Mouse (Mus musculus) myocyte (in vitro differentiated cells): Measurements from ENCODE around the gene Kif6. TPM values are rescaled to one million over a fixed set of nuclear protein-coding genes. Genes with fewer than 3 reads are reported as not detected.

Experiments used
- H3K27me3 ChIP-seq: one replicate; pipeline ENCODE4 v1.6.1; 2011; ENCODE audit not compliant: control insufficient read depth, insufficient read depth, insufficient read length
- H3K36me3 ChIP-seq: one replicate; pipeline ENCODE4 v1.6.1; 2011; ENCODE audit not compliant: control insufficient read depth, insufficient read depth
- H3K4me2 ChIP-seq: one replicate; pipeline ENCODE4 v1.6.1; 2011; ENCODE audit warnings: low read depth, control low read depth
- H3K4me3 ChIP-seq: one replicate; pipeline ENCODE4 v1.5.1; 2011; ENCODE audit warnings: mild to moderate bottlenecking, control low read depth, moderate library complexity
- H3K79me2 ChIP-seq: one replicate; pipeline ENCODE4 v1.6.1; 2011; ENCODE audit not compliant: control insufficient read depth, insufficient read depth
- H3ac ChIP-seq: one replicate; pipeline ENCODE4 v1.6.1; 2011; ENCODE audit not compliant: control insufficient read depth, insufficient read length
- CEBPB ChIP-seq: IDR thresholded peaks from 2 replicates; pipeline ENCODE4 v1.6.1; 2011; ENCODE audit warnings: mild to moderate bottlenecking, moderate library complexity; ENCODE audit not compliant: poor library complexity, insufficient read depth, severe bottlenecking
- E2F4 ChIP-seq: IDR thresholded peaks from one replicate; pipeline ENCODE4 v1.6.1; 2011; ENCODE audit warnings: mild to moderate bottlenecking, control low read depth, moderate library complexity; ENCODE audit not compliant: insufficient read depth
- MAX ChIP-seq: IDR thresholded peaks from one replicate; pipeline ENCODE4 v1.6.1; 2011; ENCODE audit warnings: low read depth, mild to moderate bottlenecking, control low read depth
- MYOD1 ChIP-seq, 3 experiments: IDR thresholded peaks; one replicate each; pipeline ENCODE4 v1.6.1; 2011; ENCODE audit warnings: control low read depth in 2 of 3, low read depth in 2 of 3, mild to moderate bottlenecking in 2 of 3, moderate library complexity in 1 of 3; ENCODE audit not compliant: insufficient read length in 2 of 3, control insufficient read depth in 1 of 3
- MYOG ChIP-seq, 3 experiments: IDR thresholded peaks; one replicate each; pipeline ENCODE4 v1.6.1; 2011; ENCODE audit warnings: control low read depth in 2 of 3, low read depth in 2 of 3, mild to moderate bottlenecking in 2 of 3; ENCODE audit not compliant: insufficient read length in 2 of 3, control insufficient read depth in 1 of 3, insufficient read depth in 1 of 3
- POLR2A ChIP-seq: IDR thresholded peaks from one replicate; pipeline ENCODE4 v1.6.1; 2011; ENCODE audit warnings: low read depth, mild to moderate bottlenecking, control low read depth, moderate library complexity; ENCODE audit not compliant: insufficient read length
- POLR2AphosphoS2 ChIP-seq: IDR thresholded peaks from one replicate; pipeline ENCODE4 v1.6.1; 2011; ENCODE audit warnings: low read depth, control low read depth; ENCODE audit not compliant: insufficient read length
- REST ChIP-seq: IDR thresholded peaks from one replicate; pipeline ENCODE4 v1.6.1; 2011; ENCODE audit warnings: mild to moderate bottlenecking, control low read depth, moderate library complexity; ENCODE audit not compliant: insufficient read depth, insufficient read length
- SRF ChIP-seq: IDR thresholded peaks from one replicate; pipeline ENCODE4 v1.6.1; 2011; ENCODE audit warnings: low read depth; ENCODE audit not compliant: control insufficient read depth, insufficient read length
- TCF12 ChIP-seq: IDR thresholded peaks from one replicate; pipeline ENCODE4 v1.6.1; 2011; ENCODE audit warnings: mild to moderate bottlenecking, control low read depth; ENCODE audit not compliant: poor library complexity, insufficient read depth, severe bottlenecking
- TCF3 ChIP-seq: IDR thresholded peaks from one replicate; pipeline ENCODE4 v1.6.1; 2011; ENCODE audit warnings: low read depth, control low read depth; ENCODE audit not compliant: insufficient read length
- USF1 ChIP-seq: IDR thresholded peaks from one replicate; pipeline ENCODE4 v1.6.1; 2011; ENCODE audit warnings: low read depth, mild to moderate bottlenecking, control low read depth, moderate library complexity
- polyA plus RNA-seq: library from polyadenylated mRNA; unstranded; fragments of >200 nt; fragmentation: generic; extraction: Trizol; gene quantifications from one replicate; pipeline ENCODE4 v1.2.1, GENCODE M21; 2012; ENCODE audit warnings: missing spikeins

Kif6 gene
- polyA plus RNA-seq, 1 experiment: 0.07 TPM

DNA sequence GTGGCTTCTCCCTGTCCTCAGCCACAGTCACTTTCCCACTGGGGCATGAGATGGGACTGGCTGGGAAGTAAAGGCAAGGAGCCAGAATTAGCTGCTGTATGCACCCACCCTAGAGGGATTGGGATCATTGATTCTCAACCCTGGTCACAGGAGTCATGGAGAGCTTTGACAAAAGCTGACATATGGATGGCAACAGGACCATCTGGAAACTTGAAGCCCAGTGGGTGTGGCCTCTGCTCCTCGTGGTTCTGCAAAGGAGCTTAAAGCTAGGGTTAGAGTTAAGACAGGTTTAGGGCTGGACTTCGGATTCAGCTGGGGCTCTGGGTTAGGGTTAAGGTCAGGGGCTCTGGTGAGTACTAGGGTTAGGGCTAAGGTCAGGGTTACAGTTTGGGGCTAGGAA is 69.2 kb downstream of the Kif6 start:
- Histone ChIP-seq H3K4me2 (no peak overlapping the region), H3ac (no peak overlapping the region), H3K36me3 (no peaks in the 10 kb centered on the region), H3K79me2 (no peaks in the 10 kb centered on the region), H3K4me3 (no peak overlapping the region), H3K27me3 (no peaks in the 10 kb centered on the region)
- no peak for TF ChIP-seq SRF
- TF ChIP-seq MAX: no peak
- no peak for TF ChIP-seq E2F4
- TF ChIP-seq REST: no peak
- no peak for TF ChIP-seq TCF3
- TF ChIP-seq POLR2AphosphoS2: no peak
- TF ChIP-seq MYOG (IDR thresholded peaks at IDR 0.05; ENCODE audit: control insufficient read depth in 1 of 3, insufficient read depth in 1 of 3, insufficient read length in 2 of 3, low read depth in 2 of 3): no peak

GRCm38 (mm10) chr17:49690607-49691454 is 75.9 kb downstream of the Kif6 start:
- no peak overlapping the region for H3K4me2 ChIP-seq
- TF ChIP-seq TCF3 (no peak), REST (no peak), MYOD1 (IDR thresholded peaks at IDR 0.05; ENCODE audit: control insufficient read depth in 1 of 3, insufficient read length in 2 of 3, low read depth in 2 of 3) (no peak), E2F4 (no peak), MAX (no peak), TCF12 (no peak), MYOG (IDR thresholded peaks at IDR 0.05; ENCODE audit: control insufficient read depth in 1 of 3, insufficient read depth in 1 of 3, insufficient read length in 2 of 3, low read depth in 2 of 3) (no peak), SRF (no peak), USF1 (no peak), CEBPB (no peak), POLR2AphosphoS2 (no peak), POLR2A (no peak)
- H3K36me3 ChIP-seq: no peaks in the 10 kb centered on the region
- no peak overlapping the region for H3ac ChIP-seq
- H3K79me2 ChIP-seq: no peaks in the 10 kb centered on the region
- H3K27me3 ChIP-seq: no peaks in the 10 kb centered on the region
- no peak overlapping the region for H3K4me3 ChIP-seq

DNA sequence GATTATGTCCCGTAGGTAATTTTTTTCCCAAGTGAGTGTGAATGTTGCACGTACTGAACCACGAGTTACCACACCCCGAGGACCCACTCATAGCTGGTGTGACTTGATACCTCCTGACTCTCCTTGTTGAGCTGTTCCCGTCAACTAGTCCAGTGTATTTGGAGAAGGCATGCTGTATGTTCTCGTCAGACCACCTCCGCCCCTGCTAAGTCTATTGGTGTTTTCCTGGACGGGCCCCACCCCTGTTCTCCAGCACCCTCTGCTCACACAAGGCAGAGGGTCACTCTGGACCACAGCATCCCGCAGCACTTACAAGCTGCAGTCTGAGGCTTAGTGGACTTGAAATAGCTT is 76.5 kb downstream of the Kif6 start:
- Histone ChIP-seq H3K4me3 (no peak overlapping the region), H3K36me3 (no peaks in the 10 kb centered on the region), H3K27me3 (no peaks in the 10 kb centered on the region), H3K79me2 (no peaks in the 10 kb centered on the region), H3ac (no peak overlapping the region), H3K4me2 (no peak overlapping the region)
- TF ChIP-seq MYOG (IDR thresholded peaks at IDR 0.05; ENCODE audit: control insufficient read depth in 1 of 3, insufficient read depth in 1 of 3, insufficient read length in 2 of 3, low read depth in 2 of 3) (no peak), CEBPB (no peak), E2F4 (no peak), POLR2A (no peak)

GRCm38 (mm10) chr17:49693206-49693605 is 78.3 kb downstream of the Kif6 start:
- H3ac ChIP-seq: no peak overlapping the region
- TF ChIP-seq USF1 (no peak), E2F4 (no peak), POLR2AphosphoS2 (no peak), POLR2A (no peak), MYOD1 (IDR thresholded peaks at IDR 0.05; ENCODE audit: control insufficient read depth in 1 of 3, insufficient read length in 2 of 3, low read depth in 2 of 3) (no peak), MAX (no peak), MYOG (IDR thresholded peaks at IDR 0.05; ENCODE audit: control insufficient read depth in 1 of 3, insufficient read depth in 1 of 3, insufficient read length in 2 of 3, low read depth in 2 of 3) (no peak), CEBPB (no peak), TCF12 (no peak), TCF3 (no peak), SRF (no peak), REST (no peak)
- H3K36me3 ChIP-seq: no peaks in the 10 kb centered on the region
- no peak overlapping the region for H3K4me2 ChIP-seq
- no peaks in the 10 kb centered on the region for H3K79me2 ChIP-seq
- H3K4me3 ChIP-seq: no peak overlapping the region
- no peaks in the 10 kb centered on the region for H3K27me3 ChIP-seq

- H3K27me3 ChIP-seq: no peaks in the 10 kb centered on the region
- no peak overlapping the region for H3K4me3 ChIP-seq
- H3K79me2 ChIP-seq: no peaks in the 10 kb centered on the region
- no peaks in the 10 kb centered on the region for H3K36me3 ChIP-seq
- no peak for TF ChIP-seq REST
- TF ChIP-seq POLR2A: no peak
- no peak for TF ChIP-seq CEBPB
- no peak for TF ChIP-seq SRF
- no peak for TF ChIP-seq MYOD1 (IDR thresholded peaks at IDR 0.05; ENCODE audit: control insufficient read depth in 1 of 3, insufficient read length in 2 of 3, low read depth in 2 of 3)
- TF ChIP-seq USF1: no peak
- no peak for TF ChIP-seq TCF12
- TF ChIP-seq MYOG (IDR thresholded peaks at IDR 0.05; ENCODE audit: control insufficient read depth in 1 of 3, insufficient read depth in 1 of 3, insufficient read length in 2 of 3, low read depth in 2 of 3): no peak
- TF ChIP-seq TCF3: no peak
- TF ChIP-seq E2F4: no peak
- no peak for TF ChIP-seq POLR2AphosphoS2
- H3K4me2 ChIP-seq: no peak overlapping the region
- H3ac ChIP-seq: no peak overlapping the region
Observed at GRCm38 (mm10) chr17:49697220-49697619, 82.3 kb downstream of the Kif6 start.
